Mouse (Mus musculus): ENCODE measurements at regions not wholly inside any gene's neighbourhood (a gene's known extent, or its start where the extent isn't known, plus 50 kb on each side); places are given as distances from the start of the nearest gene placed in this dataset.
A peak's percentile ranks its signal among the peaks of the same experiment; 100 is the strongest.

- DNase-seq (ENCODE audit: low spot score) = no peak
Measured at GRCm38 (mm10) chr2:144169576-144170178, 100.8 kb upstream of the Mgme1 start.

GRCm38 (mm10) chr2:144172100-144172770, 98.2 kb upstream of the Mgme1 start:
- DNase-seq (ENCODE audit: low spot score) = peak; percentile 48

- DNase-seq (ENCODE audit: low spot score) = no peak
Measured at GRCm38 (mm10) chr2:144173358-144174106, 96.9 kb upstream of the Mgme1 start.

DNA sequence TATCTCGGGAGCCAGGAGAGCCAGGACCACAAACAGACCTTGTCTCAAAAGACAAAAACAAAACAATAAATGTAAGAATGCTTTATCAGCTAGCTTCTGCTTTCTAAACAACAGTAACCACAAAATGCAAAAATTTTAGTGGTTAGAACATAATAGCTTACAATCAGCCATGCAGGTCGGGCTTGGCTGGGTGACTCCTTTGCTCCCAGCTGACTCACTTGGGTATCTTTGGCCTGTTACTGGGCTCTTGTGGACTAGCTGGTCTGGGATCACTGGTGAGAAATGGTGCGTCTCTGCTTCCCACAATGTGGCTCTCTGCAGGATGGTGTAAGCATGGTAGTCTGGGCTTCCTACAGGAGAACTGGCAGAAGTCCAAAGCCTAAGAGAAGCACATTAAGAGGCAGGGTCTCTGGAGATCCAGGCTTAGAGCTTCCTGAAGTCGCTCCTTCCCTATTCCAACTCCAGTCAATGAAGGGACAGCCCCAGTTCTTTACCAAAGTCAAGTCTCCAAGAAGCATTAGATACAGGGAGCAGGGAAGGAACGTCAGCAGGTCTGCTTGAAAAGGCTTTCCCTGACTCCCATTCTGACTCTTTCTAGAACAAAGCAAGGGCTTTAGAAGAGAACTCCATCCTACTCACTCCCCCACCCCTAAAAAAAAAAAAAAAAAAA, 96.0 kb upstream of the Mgme1 start:
- no peak for DNase-seq (ENCODE audit: low spot score)

DNA sequence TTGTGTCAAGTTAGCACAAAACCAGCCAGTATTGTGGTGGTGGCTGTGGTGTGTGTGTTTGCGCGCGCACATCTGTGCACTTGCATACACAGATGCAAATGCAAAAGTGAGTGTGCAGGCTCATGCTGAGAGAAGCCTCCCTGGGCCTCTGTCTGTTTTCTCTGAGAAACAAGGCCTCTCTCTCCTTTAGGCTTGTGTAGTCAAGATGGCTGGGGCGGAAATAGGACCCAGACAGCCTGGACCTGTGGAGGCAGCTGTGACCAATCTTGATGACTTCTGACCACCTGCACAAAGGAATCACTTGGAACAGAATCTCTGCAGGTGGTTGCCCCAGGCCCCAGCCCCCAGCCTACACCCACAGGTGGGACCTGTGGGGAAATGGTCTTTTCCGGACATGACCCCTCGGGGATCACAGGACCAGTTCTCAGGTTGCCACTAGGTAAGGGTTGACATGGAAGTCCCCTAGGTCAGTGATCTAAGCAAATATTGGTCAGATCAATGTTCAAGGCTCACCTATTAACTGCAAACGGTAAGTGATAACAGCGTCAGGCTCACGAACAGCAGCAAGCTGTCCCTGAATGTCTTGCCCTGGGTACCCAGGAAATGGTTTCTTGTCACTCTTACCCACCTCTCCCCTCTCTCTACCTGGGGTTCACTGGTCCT, 93.8 kb upstream of the Mgme1 start:
- no peak for DNase-seq (ENCODE audit: low spot score)

DNA sequence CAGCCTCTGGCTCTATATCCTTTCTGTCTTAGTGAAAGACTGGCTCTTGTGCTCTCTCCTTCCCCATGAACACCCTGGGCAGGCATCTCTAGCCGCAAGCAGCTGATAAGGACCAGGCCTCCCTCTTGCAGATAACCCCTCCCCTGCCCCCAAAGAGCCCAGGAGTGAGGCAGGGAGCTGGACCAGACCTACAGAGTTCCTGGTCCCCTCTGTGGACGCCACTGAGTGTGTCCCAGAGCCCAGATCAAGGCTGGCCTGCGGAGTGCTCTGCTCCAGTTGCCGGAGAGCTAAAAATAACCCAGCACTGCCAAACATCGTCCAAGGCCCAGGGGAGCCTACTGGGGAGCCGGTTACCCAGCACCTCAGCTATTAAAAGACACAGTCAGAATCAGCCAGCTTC, 93.2 kb upstream of the Mgme1 start:
- DNase-seq (ENCODE audit: low spot score) = peak; percentile 48

DNA sequence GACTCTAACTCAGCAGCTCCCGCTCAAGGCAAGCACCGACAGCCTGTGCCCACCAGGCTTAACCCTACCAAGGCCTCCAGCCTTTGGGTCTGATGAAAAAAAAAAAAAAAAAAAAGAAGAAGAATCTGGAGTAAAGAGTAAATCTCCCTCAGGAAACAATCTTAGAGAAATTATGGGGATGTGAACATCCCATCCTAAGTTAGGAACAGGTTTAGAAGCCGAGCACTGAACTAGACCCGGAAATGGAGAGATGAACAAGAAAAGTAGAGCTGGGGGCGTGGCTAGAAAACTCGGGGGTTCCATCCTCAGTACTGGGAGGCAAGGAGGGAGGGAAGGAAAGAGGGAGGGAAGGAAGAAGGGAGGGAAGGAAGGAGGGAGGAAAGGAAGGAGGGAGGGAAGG, 92.5 kb upstream of the Mgme1 start:
- no peak for DNase-seq (ENCODE audit: low spot score)

DNA sequence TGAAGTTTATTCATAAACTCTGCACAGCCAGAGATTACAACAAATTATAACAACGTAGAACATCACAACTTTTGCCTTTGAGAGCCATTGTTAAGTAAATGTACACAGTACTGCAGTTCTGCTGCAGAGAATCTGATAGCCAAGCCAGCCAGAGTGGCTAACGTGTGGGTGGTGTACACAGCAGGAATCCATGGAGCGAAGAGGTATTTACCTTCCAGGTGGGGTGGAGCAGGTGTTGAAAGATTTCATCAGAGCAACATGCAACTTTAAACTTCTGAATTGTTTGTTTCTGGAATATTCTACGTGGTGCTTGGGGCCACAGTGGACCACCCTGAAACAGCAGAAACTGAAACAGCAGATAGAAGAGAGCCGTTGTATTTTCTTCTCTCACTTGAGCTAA, 88.4 kb upstream of the Mgme1 start:
- DNase-seq (ENCODE audit: low spot score) = no peak

DNA sequence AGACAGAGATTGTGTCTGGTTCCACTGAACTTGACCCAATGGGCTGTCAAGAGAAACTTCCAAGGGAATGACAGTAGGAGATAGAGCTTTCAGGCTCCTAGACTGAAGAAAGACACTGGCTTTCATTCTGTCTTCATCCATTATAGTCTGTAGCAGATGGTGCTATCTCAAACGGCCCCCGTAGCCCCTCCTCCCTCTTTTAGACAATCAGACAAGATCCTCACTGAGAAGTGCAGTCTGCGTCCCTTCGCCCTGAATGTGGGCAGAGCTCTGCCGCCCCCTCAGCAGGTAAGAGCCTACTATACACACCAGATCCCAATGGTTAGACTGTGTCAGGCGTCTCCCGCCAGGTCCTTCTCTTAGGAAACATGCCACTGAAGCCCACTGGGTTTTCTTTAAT, 87.9 kb upstream of the Mgme1 start:
- no peak for DNase-seq (ENCODE audit: low spot score)

DNA sequence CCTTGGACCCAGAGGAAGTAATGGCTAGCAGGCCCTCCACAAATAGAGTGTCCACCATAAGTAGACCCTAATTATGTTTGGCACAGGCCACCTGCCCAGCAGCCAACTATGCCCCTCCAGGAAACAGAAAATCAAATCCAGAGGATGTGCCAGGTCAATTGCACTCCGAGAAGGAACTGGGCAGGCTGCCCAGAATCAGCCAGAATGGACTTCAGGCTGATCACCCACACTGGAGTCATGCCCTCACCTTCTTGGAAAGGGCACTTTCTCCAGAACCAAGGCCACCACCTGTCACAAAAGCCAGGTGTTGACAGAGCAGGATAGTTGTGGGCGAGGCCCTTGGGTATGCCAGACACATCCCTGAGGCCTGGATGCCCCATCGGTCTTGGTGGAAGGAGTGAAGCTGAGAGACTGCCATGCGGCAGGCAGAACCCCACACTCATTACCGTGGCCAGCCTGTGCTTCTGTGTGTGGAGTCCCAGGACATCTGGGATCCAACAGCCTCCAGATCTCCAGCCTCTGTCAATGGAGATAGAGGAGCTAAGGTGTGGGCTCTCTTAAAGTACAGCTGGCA, 87.0 kb upstream of the Mgme1 start:
- peak; percentile 57 for DNase-seq (ENCODE audit: low spot score)

- DNase-seq (ENCODE audit: low spot score) = no peak
Measured at GRCm38 (mm10) chr2:144185175-144185574, 85.3 kb upstream of the Mgme1 start.

DNA sequence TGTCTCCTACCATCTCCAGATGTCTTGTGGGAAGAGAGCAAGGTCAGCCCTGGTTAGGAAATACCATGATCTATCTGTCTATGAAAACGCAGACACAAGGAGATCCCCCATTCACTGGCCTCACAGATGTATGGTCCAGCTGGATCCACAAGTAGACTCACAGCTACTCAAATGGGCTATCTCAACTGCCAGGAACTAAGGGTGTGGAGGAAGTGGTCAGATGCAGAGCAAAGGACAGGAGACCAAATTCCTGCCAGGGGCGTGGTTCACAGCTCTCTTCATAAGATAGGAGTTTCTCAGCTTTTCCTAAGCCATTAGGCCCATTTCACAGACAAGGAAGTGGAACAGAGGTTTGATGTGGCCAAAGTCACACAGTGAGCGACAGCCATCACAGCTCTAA, 84.0 kb upstream of the Mgme1 start:
- DNase-seq (ENCODE audit: low spot score) = no peak

GRCm38 (mm10) chr2:144188076-144188475, 82.4 kb upstream of the Mgme1 start:
- peak; percentile 39 for DNase-seq (ENCODE audit: low spot score)

DNA sequence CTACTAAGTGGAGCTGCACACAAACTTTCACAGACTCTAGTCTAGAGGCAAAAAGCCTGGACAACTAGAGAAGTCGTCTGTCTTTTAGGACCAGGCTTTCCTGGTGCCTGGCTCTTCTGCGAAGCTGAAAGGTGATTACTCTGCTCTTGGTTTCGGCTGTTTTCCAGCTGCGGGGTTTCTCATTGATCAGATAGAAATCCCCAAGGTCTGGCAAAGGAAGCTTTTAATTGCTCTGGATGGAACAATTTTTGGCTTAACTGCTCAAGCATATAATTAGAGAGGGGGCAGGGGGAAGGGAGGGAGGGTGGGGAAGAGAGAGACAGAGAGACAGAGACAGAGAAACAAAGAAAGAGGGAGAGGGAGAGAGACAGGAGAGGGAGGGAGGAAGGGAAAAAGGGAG, 82.0 kb upstream of the Mgme1 start:
- no peak for DNase-seq (ENCODE audit: low spot score)

GRCm38 (mm10) chr2:144189756-144190155, 80.7 kb upstream of the Mgme1 start:
- no peak for DNase-seq (ENCODE audit: low spot score)

GRCm38 (mm10) chr2:144191018-144191417, 79.4 kb upstream of the Mgme1 start:
- no peak for DNase-seq (ENCODE audit: low spot score)

- no peak for DNase-seq (ENCODE audit: low spot score)
Measured at GRCm38 (mm10) chr2:144191707-144192106, 78.8 kb upstream of the Mgme1 start.

- no peak for DNase-seq (ENCODE audit: low spot score)
Measured at GRCm38 (mm10) chr2:144192428-144192827, 78.0 kb upstream of the Mgme1 start.

DNA sequence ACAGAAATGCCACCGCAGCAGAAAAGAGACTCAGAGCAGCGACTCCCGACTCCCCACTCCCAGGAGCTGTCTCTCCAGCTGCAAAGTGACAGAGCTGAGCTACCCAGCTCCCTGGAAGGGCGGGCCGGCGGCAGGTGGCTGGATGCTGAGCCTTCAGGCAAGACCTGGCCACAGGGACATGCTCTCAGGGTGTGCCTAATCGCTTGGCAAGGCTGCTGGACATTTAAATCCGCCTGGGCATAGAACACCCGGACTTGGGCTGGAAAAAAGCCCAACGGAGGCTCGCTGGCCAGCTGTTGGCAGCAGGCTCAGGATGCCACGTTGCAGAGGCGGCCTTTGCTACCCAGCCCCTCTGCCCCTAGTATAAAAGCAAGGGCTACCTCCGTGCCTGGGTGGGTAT, 74.6 kb upstream of the Mgme1 start:
- DNase-seq (ENCODE audit: low spot score) = no peak

DNA sequence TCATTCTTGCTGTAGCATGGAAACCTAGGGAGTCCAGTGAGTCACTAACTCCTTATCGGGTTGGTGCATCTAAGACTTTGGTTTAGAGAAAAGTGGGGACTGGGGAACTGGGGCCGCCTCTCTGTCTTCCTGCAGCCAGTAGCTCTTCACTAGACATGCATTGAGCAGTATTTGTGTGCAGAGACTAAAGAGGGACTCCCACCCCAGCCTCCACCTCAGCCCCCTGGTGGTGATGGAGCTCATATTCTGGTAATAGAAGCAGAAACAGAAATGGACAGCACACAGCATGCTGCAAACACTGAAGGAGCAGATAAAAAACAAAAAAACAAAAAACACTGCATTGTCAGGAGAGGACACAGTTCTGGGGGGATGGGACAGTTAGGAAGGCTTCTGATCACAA, 73.3 kb upstream of the Mgme1 start:
- DNase-seq (ENCODE audit: low spot score) = no peak

GRCm38 (mm10) chr2:144198326-144199051, 72.0 kb upstream of the Mgme1 start:
- DNase-seq (ENCODE audit: low spot score) = no peak
